Mouse (Mus musculus) embryonic facial prominence, embryonic 11.5 days (tissue): ENCODE measurements around the gene Ttc7b. TPM values are rescaled to one million over a fixed set of nuclear protein-coding genes. Genes with fewer than 3 reads are reported as not detected.

Experiments
- ATAC-seq: fragments of 200-750 bp; cut with Nextera tagmentation; replicated peaks from 2 replicates; pipeline ENCODE4 v1.8.0; 2017; ENCODE audit warnings: low read depth; ENCODE audit not compliant: insufficient number of reproducible peaks, low FRiP score, low TSS enrichment
- DNase-seq: peaks from one replicate; pipeline ENCODE4 v3.0.0-alpha.2; 2015; ENCODE audit warnings: low spot score
- H3K27ac ChIP-seq: fragments of 300-500 bp; sonication (generic); replicated peaks from 2 replicates; pipeline ENCODE4 v1.5.1; 2014; ENCODE audit warnings: mild to moderate bottlenecking, low read depth, low read length, control low read depth
- H3K27me3 ChIP-seq: fragments of 300-500 bp; sonication (generic); 2 replicates; pipeline ENCODE4 v1.6.1; 2014; ENCODE audit warnings: mild to moderate bottlenecking, low read length, moderate library complexity, mixed read lengths; ENCODE audit not compliant: control insufficient read depth, insufficient read depth
- H3K36me3 ChIP-seq: fragments of 300-500 bp; sonication (generic); replicated peaks from 2 replicates; pipeline ENCODE4 v1.6.1; 2014; ENCODE audit warnings: low read depth, mild to moderate bottlenecking, low read length, moderate library complexity, mixed read lengths; ENCODE audit not compliant: control insufficient read depth, insufficient read depth
- H3K4me1 ChIP-seq: fragments of 300-500 bp; sonication (generic); 2 replicates; pipeline ENCODE4 v1.6.1; 2014; ENCODE audit warnings: low read length, mixed read lengths; ENCODE audit not compliant: control insufficient read depth, insufficient read depth
- H3K4me2 ChIP-seq: fragments of 300-500 bp; sonication (generic); 2 replicates; pipeline ENCODE4 v1.6.1; 2014; ENCODE audit warnings: low read depth, mild to moderate bottlenecking, control low read depth, low read length, moderate library complexity
- H3K4me3 ChIP-seq: fragments of 300-500 bp; sonication (generic); 2 replicates; pipeline ENCODE4 v1.5.1; 2014; ENCODE audit warnings: low read depth, low read length, control low read depth
- H3K9ac ChIP-seq: fragments of 300-500 bp; sonication (generic); replicated peaks from 2 replicates; pipeline ENCODE4 v1.6.1; 2014; ENCODE audit warnings: mild to moderate bottlenecking, control low read depth, low read length
- H3K9me3 ChIP-seq: fragments of 300-500 bp; sonication (generic); replicated peaks from 2 replicates; pipeline ENCODE4 v1.6.1; 2016; ENCODE audit warnings: mild to moderate bottlenecking, low read length, inconsistent platforms, mixed read lengths; ENCODE audit not compliant: control insufficient read depth
- WGBS: fragments of 180-500 bp; shearing (Covaris S2); extraction: QIAGEN DNeasy Blood & Tissue Kit; methylation state at CpG from one replicate; pipeline ENCODE4 v1.1.7; 2014; 5-methylcytosine and 5-hydroxymethylcytosine counted together
- polyA plus RNA-seq: library from polyadenylated mRNA; unstranded; fragments of >200 nt; fragmentation: Nextera tagmentation; extraction: Ambion mirVana; gene quantifications from 2 replicates; pipeline ENCODE4 v1.2.1, GENCODE M21; 2014

The Ttc7b gene
- polyA plus RNA-seq, 1 experiment from 2014 or later: 10.0 TPM

DNA sequence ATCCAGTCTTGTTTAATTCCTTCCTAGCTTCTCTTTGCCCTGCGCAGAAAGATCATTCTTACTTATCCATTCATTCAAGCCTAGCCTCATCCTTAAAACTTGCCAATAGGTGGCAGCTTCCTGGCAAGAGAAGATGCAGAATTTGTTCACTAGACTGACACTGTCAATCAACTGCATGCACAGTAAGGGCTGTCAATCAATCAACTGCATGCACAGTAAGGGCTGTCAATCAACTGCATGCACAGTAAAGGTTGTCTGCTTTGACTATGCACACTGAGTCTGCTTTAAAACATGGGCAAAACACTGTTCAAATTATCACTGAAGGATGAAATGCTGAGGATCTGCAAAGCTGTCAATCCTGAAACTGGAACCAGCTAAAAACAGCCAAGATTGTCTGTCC, 37.6 kb downstream of the Ttc7b start:
- Histone ChIP-seq H3K4me3 (no peak overlapping the region), H3K9ac (no peak overlapping the region), H3K4me1 (no peaks in the 10 kb centered on the region), H3K27ac (no peak overlapping the region), H3K27me3 (no peaks in the 10 kb centered on the region), H3K36me3 (no peaks in the 10 kb centered on the region), H3K9me3 (no peaks in the 10 kb centered on the region), H3K4me2 (no peak overlapping the region)
- no peak for DNase-seq
- WGBS: 92% methylated on average over 1 of the region's 1 CpGs
- ATAC-seq: no peak

DNA sequence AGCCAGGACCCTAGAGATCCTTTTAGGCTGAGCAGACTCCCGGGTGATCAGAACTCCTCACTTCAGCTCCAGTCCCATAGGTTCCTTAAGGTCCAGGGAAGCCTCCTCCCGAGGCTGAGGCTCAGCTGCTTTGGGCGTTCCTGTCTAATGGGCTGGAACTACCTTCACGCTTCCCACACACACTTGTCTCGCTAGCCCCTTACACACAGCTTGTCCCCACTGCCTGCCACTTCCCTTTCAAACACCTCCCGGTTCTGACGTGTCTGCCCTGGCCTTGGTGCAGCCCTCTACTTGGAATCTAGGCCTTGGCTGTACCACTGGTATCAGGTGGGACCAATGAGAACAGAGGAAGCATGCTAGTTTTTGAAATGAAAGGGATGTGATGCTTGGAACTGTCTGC, 38.4 kb downstream of the Ttc7b start:
- Histone ChIP-seq H3K4me3 (no peak overlapping the region), H3K4me2 (no peak overlapping the region), H3K36me3 (no peaks in the 10 kb centered on the region; the same call in 1 of the 2 replicates), H3K27me3 (no peaks in the 10 kb centered on the region), H3K4me1 (no peaks in the 10 kb centered on the region), H3K9me3 (no peaks in the 10 kb centered on the region), H3K27ac (no peak overlapping the region), H3K9ac (no peak overlapping the region)
- no peak for ATAC-seq
- DNase-seq: no peak
- WGBS: 86% methylated on average over 7 of the region's 7 CpGs

DNA sequence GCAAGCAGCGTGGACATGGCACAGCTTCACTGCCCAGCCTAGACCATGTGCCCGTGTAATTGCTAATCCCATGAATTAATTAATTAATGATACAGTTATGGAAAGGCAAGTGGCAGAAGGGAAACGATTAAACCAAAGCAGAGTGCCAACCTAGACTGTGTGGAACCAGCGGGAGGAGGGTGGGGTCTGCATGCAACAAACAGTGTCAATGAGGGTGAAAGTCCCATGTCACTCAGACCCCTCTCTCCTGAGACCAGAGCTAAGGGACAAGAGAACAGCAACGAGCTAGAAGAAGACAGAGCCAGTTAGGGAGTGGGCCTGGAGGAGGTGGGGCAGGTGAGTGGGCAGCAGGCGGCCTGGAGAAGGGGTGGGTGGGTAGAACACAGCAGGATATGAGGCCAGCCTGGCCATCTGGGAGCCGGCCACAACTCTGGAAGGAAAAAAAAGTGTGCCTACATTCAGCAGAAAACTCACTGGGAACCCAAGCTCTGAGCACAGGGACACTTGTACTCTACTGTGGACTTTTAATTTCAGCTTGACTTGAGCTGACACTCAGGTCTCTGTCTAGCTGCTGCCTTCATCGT, 39.1 kb downstream of the Ttc7b start:
- H3K27me3 ChIP-seq: no peaks in the 10 kb centered on the region
- no peak overlapping the region for H3K4me2 ChIP-seq
- no peak for DNase-seq
- no peak overlapping the region for H3K9ac ChIP-seq
- ATAC-seq: no peak
- no peaks in the 10 kb centered on the region for H3K4me1 ChIP-seq
- H3K4me3 ChIP-seq: no peak overlapping the region
- 83% methylated on average over 8 of the region's 8 CpGs for WGBS
- H3K9me3 ChIP-seq: no peaks in the 10 kb centered on the region
- H3K27ac ChIP-seq: no peak overlapping the region
- H3K36me3 ChIP-seq: no peaks in the 10 kb centered on the region; the same call in 1 of the 2 replicates

DNA sequence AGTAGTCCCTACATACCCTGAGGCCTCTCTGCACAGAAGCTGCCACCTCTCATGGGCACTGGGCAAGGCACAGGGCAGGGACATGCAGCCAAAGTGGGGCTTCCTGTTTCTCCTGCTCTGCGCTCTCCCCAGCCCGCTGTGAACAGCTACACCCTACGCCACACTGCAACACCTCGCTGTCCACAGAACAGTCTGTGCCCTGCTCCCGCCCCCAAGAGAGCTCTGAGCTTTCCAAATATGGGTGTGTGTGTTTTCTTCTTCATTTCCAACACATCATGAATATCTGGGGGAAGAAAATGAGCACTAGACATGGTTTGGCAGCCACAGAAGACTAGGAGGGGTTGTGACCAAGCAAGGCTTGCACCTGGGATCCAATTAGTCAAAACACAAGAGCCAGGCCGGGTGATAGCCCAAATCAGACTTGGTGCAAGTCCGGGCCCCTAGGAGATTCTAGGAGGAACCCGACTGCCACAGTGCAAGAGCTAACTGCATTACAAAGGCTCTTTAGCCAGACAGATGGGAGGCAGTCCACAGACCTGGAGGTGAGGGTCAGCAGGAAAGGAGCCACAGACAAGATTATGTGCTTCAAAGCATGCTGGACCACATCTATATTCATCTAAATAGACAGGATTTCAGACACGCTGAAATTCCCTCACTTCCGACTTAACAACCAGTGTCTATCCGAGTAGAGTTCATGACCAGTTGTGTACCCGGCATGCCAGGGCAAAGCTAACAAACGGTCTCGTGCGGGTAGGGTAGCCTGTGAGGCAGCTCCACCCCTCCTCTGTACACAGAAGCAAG, 39.8 kb downstream of the Ttc7b start:
- no peaks in the 10 kb centered on the region for H3K27me3 ChIP-seq
- H3K27ac ChIP-seq: no peak overlapping the region
- ATAC-seq (no peak), DNase-seq (no peak)
- no peaks in the 10 kb centered on the region for H3K9me3 ChIP-seq
- no peak overlapping the region for H3K4me3 ChIP-seq
- no peak overlapping the region for H3K4me2 ChIP-seq
- no peaks in the 10 kb centered on the region for H3K4me1 ChIP-seq
- WGBS: 86% methylated on average over 15 of the region's 15 CpGs
- no peak overlapping the region for H3K9ac ChIP-seq
- no peaks in the 10 kb centered on the region; the same call in 1 of the 2 replicates for H3K36me3 ChIP-seq

DNA sequence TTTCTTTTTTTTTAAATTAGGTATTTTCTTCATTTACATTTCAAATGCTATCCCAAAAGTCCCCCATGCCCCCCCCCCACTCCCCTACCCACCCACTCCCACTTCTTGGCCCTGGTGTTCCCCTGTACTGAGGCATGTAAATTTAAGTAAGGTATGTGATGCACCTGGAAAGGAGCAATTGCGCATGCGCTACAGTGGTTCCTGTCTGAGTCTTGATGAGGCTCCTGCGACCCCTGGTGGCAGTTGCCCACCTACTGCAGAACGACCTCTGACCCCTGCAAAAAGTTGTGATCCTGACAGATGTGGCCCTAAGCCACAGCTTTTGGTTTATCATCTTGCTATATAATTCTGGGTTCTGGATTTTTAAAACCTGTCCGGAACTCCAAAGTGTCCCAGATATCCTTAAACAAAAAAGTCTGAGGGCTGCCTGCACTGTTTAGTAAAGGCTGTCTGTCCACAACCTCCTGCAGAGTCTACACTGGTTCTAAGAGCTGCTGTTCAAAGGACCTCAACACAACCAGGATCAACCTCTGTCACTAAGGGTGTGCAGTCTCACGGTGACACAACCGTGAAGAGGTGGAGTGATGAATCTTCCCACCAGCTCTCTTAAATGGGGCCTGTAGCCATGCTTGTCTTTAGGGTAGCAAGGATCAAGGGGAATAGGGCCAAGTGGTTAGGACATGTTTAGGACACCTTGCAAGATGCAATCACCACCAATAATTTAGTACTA, 40.6 kb downstream of the Ttc7b start:
- H3K4me2 ChIP-seq: no peak overlapping the region
- no peaks in the 10 kb centered on the region for H3K9me3 ChIP-seq
- H3K4me1 ChIP-seq: no peaks in the 10 kb centered on the region
- no peak overlapping the region for H3K27ac ChIP-seq
- no peaks in the 10 kb centered on the region; the same call in 1 of the 2 replicates for H3K36me3 ChIP-seq
- ATAC-seq (peak; percentile 68; the same call in 1 of the 2 replicates), DNase-seq (peak; percentile 93)
- 28% methylated on average over 7 of the region's 7 CpGs for WGBS
- H3K27me3 ChIP-seq: no peaks in the 10 kb centered on the region
- no peak overlapping the region for H3K4me3 ChIP-seq
- no peak overlapping the region for H3K9ac ChIP-seq

DNA sequence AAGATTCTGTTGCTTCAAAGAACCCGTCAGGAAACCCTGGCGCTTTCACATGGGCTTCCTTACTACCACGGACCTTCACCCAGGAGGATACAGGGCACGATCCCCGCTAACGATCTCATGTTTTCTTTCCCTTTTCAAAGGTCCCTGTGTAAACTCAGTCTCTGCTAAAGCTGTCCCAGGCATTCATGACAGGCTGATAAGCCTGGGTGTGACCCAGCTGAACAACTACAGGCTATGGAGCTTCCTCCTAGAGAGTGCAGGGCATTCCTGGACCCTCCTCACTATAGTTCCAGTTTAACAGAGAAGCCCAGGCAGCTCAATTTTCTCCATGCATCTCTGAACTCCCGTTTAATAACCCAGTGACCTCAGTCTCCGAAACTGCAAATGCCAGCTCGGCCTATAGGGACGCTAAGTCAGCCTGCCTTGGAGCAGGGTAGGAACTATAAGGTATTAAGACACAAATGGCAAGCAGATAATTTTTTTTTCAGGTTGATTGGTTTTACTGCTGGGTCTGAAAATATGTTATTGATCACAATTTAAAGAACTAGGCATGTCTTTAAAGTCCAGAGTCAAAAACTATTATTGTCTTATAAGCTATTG, 41.3 kb downstream of the Ttc7b start:
- ATAC-seq (no peak), DNase-seq (no peak)
- H3K4me3 ChIP-seq: no peak overlapping the region
- no peaks in the 10 kb centered on the region for H3K4me1 ChIP-seq
- WGBS: 69% methylated on average over 10 of the region's 10 CpGs
- no peak overlapping the region for H3K27ac ChIP-seq
- H3K9ac ChIP-seq: no peak overlapping the region
- no peaks in the 10 kb centered on the region for H3K9me3 ChIP-seq
- H3K4me2 ChIP-seq: no peak overlapping the region
- H3K36me3 ChIP-seq: no peaks in the 10 kb centered on the region; the same call in 1 of the 2 replicates
- no peaks in the 10 kb centered on the region for H3K27me3 ChIP-seq

DNA sequence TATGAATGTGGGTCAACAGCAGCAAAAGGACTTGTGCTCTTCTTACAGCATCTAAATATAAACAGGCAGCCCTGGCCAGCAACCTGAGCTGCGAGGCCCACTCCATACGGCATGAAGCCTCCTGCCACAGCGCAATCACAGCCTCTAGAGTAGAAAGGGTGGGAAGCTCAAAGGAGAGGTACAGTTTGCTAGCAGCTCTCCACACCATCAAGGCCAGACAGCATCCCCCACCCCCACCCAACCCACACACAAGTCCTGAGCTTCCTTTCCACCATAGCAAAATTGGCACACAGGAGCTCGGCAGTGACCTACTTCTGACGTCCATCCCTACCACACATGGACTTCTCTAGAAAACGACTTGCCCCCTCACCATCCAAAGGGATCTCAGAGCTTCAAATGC, 42.0 kb downstream of the Ttc7b start:
- Histone ChIP-seq H3K4me1 (no peaks in the 10 kb centered on the region), H3K4me3 (no peak overlapping the region), H3K36me3 (no peaks in the 10 kb centered on the region; the same call in 1 of the 2 replicates), H3K27me3 (no peaks in the 10 kb centered on the region), H3K9ac (no peak overlapping the region), H3K4me2 (no peak overlapping the region), H3K9me3 (no peaks in the 10 kb centered on the region), H3K27ac (no peak overlapping the region)
- no peak for ATAC-seq
- DNase-seq: no peak
- WGBS: 79% methylated on average over 6 of the region's 6 CpGs
